Mouse (Mus musculus): Measurements from ENCODE around the gene Endog.

Endog gene

GRCm38 (mm10) chr2:30207886-30208285 is 36.6 kb downstream of the Endog start:
- in situ Hi-C loops (cut with MseI, MboI), result no loop called here

- in situ Hi-C loops (cut with MseI, MboI), result no loop called here
Measured at GRCm38 (mm10) chr2:30211408-30212168, 40.3 kb downstream of the Endog start.

- in situ Hi-C loops (cut with MseI, MboI), result no loop called here
Measured at GRCm38 (mm10) chr2:30212169-30212545, 40.9 kb downstream of the Endog start.

- in situ Hi-C loops (cut with MseI, MboI), result no loop called here
Measured at GRCm38 (mm10) chr2:30212951-30213350, 41.7 kb downstream of the Endog start.

- in situ Hi-C loops (cut with MseI, MboI), result no loop called here
Measured at GRCm38 (mm10) chr2:30214745-30215144, 43.5 kb downstream of the Endog start.

- in situ Hi-C loops (cut with MseI, MboI), result no loop called here
Measured at GRCm38 (mm10) chr2:30215493-30215892, 44.2 kb downstream of the Endog start.

GRCm38 (mm10) chr2:30216293-30216692 is 45.0 kb downstream of the Endog start:
- in situ Hi-C loops (cut with MseI, MboI), result no loop called here

Measured in mouse trophoblast stem cell (cell line).